Mouse (Mus musculus) E14TG2a.4 (cell line): ENCODE results near the gene Bmper.

Experiments used
- CTCF ChIP-seq: conservative IDR thresholded peaks from 2 replicates; pipeline ENCODE4 v1.5.1; 2014; ENCODE audit warnings: low read length
- NANOG ChIP-seq: IDR thresholded peaks from 2 replicates; pipeline ENCODE4 v1.6.1; 2014; ENCODE audit warnings: borderline replicate concordance, low read length, mixed read lengths
- POU5F1 ChIP-seq: IDR thresholded peaks from 2 replicates; pipeline ENCODE4 v1.6.1; 2014; ENCODE audit warnings: low read length, borderline replicate concordance

DNA sequence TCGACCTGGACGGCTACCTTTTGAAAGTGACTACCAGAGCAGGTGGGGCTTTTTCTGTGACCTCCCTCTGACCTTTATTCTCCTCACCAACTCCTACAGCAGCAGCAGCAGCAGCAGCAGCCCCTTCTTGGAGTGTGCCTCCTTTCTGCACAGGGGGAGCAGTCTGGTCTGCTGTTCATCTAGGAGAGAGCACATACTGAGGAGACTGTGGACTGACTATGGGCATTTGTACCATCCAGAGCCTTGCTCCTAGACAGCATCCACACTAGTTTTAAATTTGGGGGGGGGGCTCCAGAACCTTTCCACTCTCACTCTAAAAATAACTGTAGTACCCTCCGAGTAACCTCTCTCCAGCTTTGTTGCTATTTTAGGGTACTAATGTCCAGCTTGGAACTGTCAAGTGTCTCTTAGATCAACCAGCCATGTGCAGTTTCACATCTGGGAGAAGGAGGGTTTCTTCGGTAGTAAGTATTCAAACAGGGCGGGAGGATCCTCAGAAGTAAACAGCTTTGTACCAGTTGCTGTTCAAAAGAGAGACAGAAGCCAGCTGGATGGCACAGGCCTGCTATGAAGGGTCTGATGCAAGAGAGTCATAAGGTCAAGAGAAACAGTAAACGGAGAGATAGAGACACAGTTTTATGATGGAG lies 176.9 kb downstream of the Bmper start:
- TF ChIP-seq CTCF (no peak), POU5F1 (no peak), NANOG (no peak)
